Mouse (Mus musculus) embryonic fibroblast, embryonic 13.5 days (primary cell): ENCODE measurements around the gene Cd63. TPM values are rescaled to one million over a fixed set of nuclear protein-coding genes. Genes with fewer than 3 reads are reported as not detected.

Experiments
- H3K27ac ChIP-seq: 2 replicates; pipeline ENCODE4 v1.5.1; 2012; ENCODE audit warnings: low read length, control low read depth, inconsistent platforms; ENCODE audit not compliant: insufficient read depth
- H3K4me1 ChIP-seq: 2 replicates; pipeline ENCODE4 v1.6.1; 2011; ENCODE audit warnings: low read length; ENCODE audit not compliant: control insufficient read depth, insufficient read depth
- H3K4me3 ChIP-seq: 2 replicates; pipeline ENCODE4 v1.5.1; 2011; ENCODE audit warnings: mild to moderate bottlenecking, control low read depth, low read length; ENCODE audit not compliant: insufficient read depth
- CTCF ChIP-seq: IDR thresholded peaks from 2 replicates; pipeline ENCODE4 v1.5.1; 2011; ENCODE audit warnings: mild to moderate bottlenecking, control low read depth, low read length, moderate library complexity, borderline replicate concordance; ENCODE audit not compliant: insufficient read depth
- POLR2A ChIP-seq: IDR thresholded peaks from 2 replicates; pipeline ENCODE4 v1.6.1; 2011; ENCODE audit warnings: low read depth, mild to moderate bottlenecking, control low read depth, low read length, moderate library complexity
- polyA plus RNA-seq: library from polyadenylated mRNA; stranded (reverse); fragments of >200 nt; gene quantifications from 2 replicates; pipeline ENCODE4 v1.2.4, GENCODE M21; 2011; ENCODE audit warnings: low read depth; ENCODE audit not compliant: missing spikeins, insufficient read length

The Cd63 gene
- polyA plus RNA-seq, 1 experiment, result 686 TPM

GRCm38 (mm10) chr10:128901409-128901808 is 620 bp downstream of the Cd63 start:
- Histone ChIP-seq H3K27ac (no peak overlapping the region), H3K4me1 (no peaks in the 10 kb centered on the region), H3K4me3 (no peak overlapping the region)
- TF ChIP-seq CTCF (no peak), POLR2A (no peak)

GRCm38 (mm10) chr10:128902409-128902988 is 1.7 kb downstream of the Cd63 start:
- Histone ChIP-seq H3K27ac (no peak overlapping the region), H3K4me3 (no peak overlapping the region), H3K4me1 (no peaks in the 10 kb centered on the region)
- TF ChIP-seq CTCF (no peak), POLR2A (no peak)

GRCm38 (mm10) chr10:128904812-128905211 is 4.0 kb downstream of the Cd63 start:
- no peak for TF ChIP-seq CTCF
- TF ChIP-seq POLR2A, result no peak
- Histone ChIP-seq H3K27ac (no peak overlapping the region), H3K4me1 (0 out of 2 replicates have a peak, but pooled peaks cover 6% of the 10 kb centered on the region), H3K4me3 (no peak overlapping the region)

- no peak for TF ChIP-seq CTCF
- TF ChIP-seq POLR2A, result no peak
- H3K4me1 ChIP-seq, result 0 out of 2 replicates have a peak, but pooled peaks cover 6% of the 10 kb centered on the region
Observed at GRCm38 (mm10) chr10:128908778-128909448, 8.1 kb downstream of the Cd63 start.

GRCm38 (mm10) chr10:128909567-128910028 is 8.8 kb downstream of the Cd63 start:
- TF ChIP-seq POLR2A (peak; percentile 69), CTCF (no peak)
- Histone ChIP-seq H3K4me1 (peaks cover 11% of the 10 kb centered on the region; the same call in 1 of the 2 replicates), H3K4me3 (peak overlapping the region; percentile 94), H3K27ac (peak overlapping the region; percentile 97)

More at GRCm38 (mm10) chr10:128908778-128909448, 8.1 kb downstream of the Cd63 start:
- Histone ChIP-seq H3K27ac (peak overlapping the region; percentile 80), H3K4me3 (peak overlapping the region; percentile 6; the same call in 1 of the 2 replicates)

GRCm38 (mm10) chr10:128910066-128910841 is 9.5 kb downstream of the Cd63 start:
- H3K27ac ChIP-seq, result peak overlapping the region; percentile 97
- peak overlapping the region; percentile 94 for H3K4me3 ChIP-seq
- TF ChIP-seq CTCF (no peak), POLR2A (no peak; the same call in 1 of the 2 replicates)
- H3K4me1 ChIP-seq, result peaks cover 11% of the 10 kb centered on the region; the same call in 1 of the 2 replicates

- Histone ChIP-seq H3K4me1 (peaks cover 12% of the 10 kb centered on the region; the same call in 1 of the 2 replicates), H3K27ac (peak overlapping the region; percentile 97), H3K4me3 (peak overlapping the region; percentile 94)
- TF ChIP-seq POLR2A (no peak), CTCF (no peak)
Observed at GRCm38 (mm10) chr10:128911430-128911829, 10.6 kb downstream of the Cd63 start.

GRCm38 (mm10) chr10:128912268-128912667 is 11.5 kb downstream of the Cd63 start:
- peak overlapping the region; percentile 12; the same call in 1 of the 2 replicates for H3K27ac ChIP-seq

GRCm38 (mm10) chr10:128912791-128913190 is 12.0 kb downstream of the Cd63 start:
- Histone ChIP-seq H3K27ac (peak overlapping the region; percentile 1; the same call in 1 of the 2 replicates), H3K4me1 (peaks cover 16% of the 10 kb centered on the region; the same call in 1 of the 2 replicates), H3K4me3 (peak overlapping the region; percentile 94)
- no peak for TF ChIP-seq POLR2A
- no peak for TF ChIP-seq CTCF

More at GRCm38 (mm10) chr10:128912268-128912667, 11.5 kb downstream of the Cd63 start:
- peak overlapping the region; percentile 94 for H3K4me3 ChIP-seq
- no peak for TF ChIP-seq POLR2A
- no peak for TF ChIP-seq CTCF
- H3K4me1 ChIP-seq, result peaks cover 16% of the 10 kb centered on the region; the same call in 1 of the 2 replicates
